Mouse (Mus musculus) CH12.LX (cell line): Measurements from ENCODE around the gene Capn13. TPM values are rescaled to one million over a fixed set of nuclear protein-coding genes. Genes with fewer than 3 reads are reported as not detected.

Source experiments
- DNase-seq: peaks from one replicate; pipeline ENCODE4 v3.0.0-alpha.2; 2013; ENCODE audit errors: extremely low read depth
- H3K27ac ChIP-seq: 2 replicates; pipeline ENCODE4 v1.5.1; 2012; ENCODE audit warnings: low read depth, mild to moderate bottlenecking, control low read depth, moderate library complexity; ENCODE audit not compliant: insufficient read depth
- H3K27me3 ChIP-seq: replicated peaks from 2 replicates; pipeline ENCODE3; 2012; ENCODE audit warnings: inconsistent platforms
- H3K36me3 ChIP-seq, 2 experiments: replicated peaks in 1 of 2; 2 replicates each; pipeline versions ENCODE3 to v1.6.1; 2012; ENCODE audit warnings: inconsistent platforms in 1 of 2, low read length in 1 of 2, mild to moderate bottlenecking in 1 of 2, mixed read lengths in 1 of 2, moderate library complexity in 1 of 2; ENCODE audit not compliant: control insufficient read depth in 1 of 2, insufficient read depth in 1 of 2
- H3K4me1 ChIP-seq, 2 experiments: 2 replicates each; pipeline ENCODE4 v1.6.1; 2012; ENCODE audit warnings: inconsistent platforms in 1 of 2, moderate library complexity in 1 of 2; ENCODE audit not compliant: insufficient read depth in 2 of 2, control insufficient read depth in 1 of 2
- H3K4me2 ChIP-seq: 2 replicates; pipeline ENCODE4 v1.6.1; 2012; ENCODE audit warnings: low read depth, mild to moderate bottlenecking, control low read depth; ENCODE audit not compliant: poor library complexity, insufficient read depth, severe bottlenecking
- H3K4me3 ChIP-seq, 3 experiments: fragments of 150-350 bp in 1 of 3; sonication (generic) in 1 of 3; replicated peaks in 1 of 3; 2 replicates each; pipeline versions ENCODE3 to v1.5.1; 2011 to 2012; ENCODE audit warnings: low read depth in 2 of 3, low read length in 2 of 3, mild to moderate bottlenecking in 2 of 3, moderate library complexity in 2 of 3, control low read depth in 1 of 3, improper control_type of control experiment in 1 of 3, inconsistent platforms in 1 of 3, mixed read lengths in 1 of 3; ENCODE audit not compliant: poor library complexity in 1 of 3
- H3K79me2 ChIP-seq: replicated peaks from 2 replicates; pipeline ENCODE4 v1.6.1; 2012; ENCODE audit warnings: mild to moderate bottlenecking, moderate library complexity; ENCODE audit not compliant: control insufficient read depth, poor library complexity, insufficient read depth, severe bottlenecking; ENCODE audit errors: extremely low read depth
- H3K9ac ChIP-seq: 2 replicates; pipeline ENCODE4 v1.6.1; 2012; ENCODE audit warnings: low read depth, mild to moderate bottlenecking, control low read depth, moderate library complexity; ENCODE audit not compliant: insufficient read depth
- H3K9me3 ChIP-seq: replicated peaks from 2 replicates; pipeline ENCODE3; 2012; ENCODE audit warnings: low read length, inconsistent platforms, mixed read lengths
- BHLHE40 ChIP-seq: IDR thresholded peaks from 2 replicates; pipeline ENCODE4 v1.6.1; 2011; ENCODE audit warnings: mild to moderate bottlenecking, low read depth, low read length, improper control_type of control experiment
- CHD2 ChIP-seq: IDR thresholded peaks from 2 replicates; pipeline ENCODE4 v1.6.1; 2011; ENCODE audit warnings: low read length, improper control_type of control experiment
- E2F4 ChIP-seq: IDR thresholded peaks from 2 replicates; pipeline ENCODE4 v1.6.1; 2011; ENCODE audit warnings: low read depth, low read length, improper control_type of control experiment; ENCODE audit not compliant: insufficient replicate concordance
- EP300 ChIP-seq: IDR thresholded peaks from 2 replicates; pipeline ENCODE4 v1.6.1; 2011; ENCODE audit warnings: low read length, improper control_type of control experiment
- ETS1 ChIP-seq: conservative IDR thresholded peaks from 2 replicates; pipeline ENCODE4 v1.6.1; 2012; ENCODE audit warnings: low read depth, mild to moderate bottlenecking, inconsistent platforms, low read length, improper control_type of control experiment, moderate library complexity
- HCFC1 ChIP-seq: IDR thresholded peaks from 2 replicates; pipeline ENCODE4 v1.6.1; 2012; ENCODE audit warnings: low read depth, mild to moderate bottlenecking, inconsistent platforms, low read length, improper control_type of control experiment
- KAT2A ChIP-seq: IDR thresholded peaks from 2 replicates; pipeline ENCODE4 v1.6.1; 2012; ENCODE audit warnings: low read length, improper control_type of control experiment, inconsistent platforms; ENCODE audit not compliant: insufficient replicate concordance
- MAX ChIP-seq: IDR thresholded peaks from 2 replicates; pipeline ENCODE4 v1.6.1; 2011; ENCODE audit warnings: low read length, improper control_type of control experiment
- MEF2A ChIP-seq: IDR thresholded peaks from 2 replicates; pipeline ENCODE4 v1.6.1; 2014; ENCODE audit warnings: low read depth, mild to moderate bottlenecking, inconsistent platforms, low read length, improper control_type of control experiment, borderline replicate concordance
- NELFE ChIP-seq: IDR thresholded peaks from 2 replicates; pipeline ENCODE4 v1.6.1; 2011; ENCODE audit warnings: low read depth, low read length, improper control_type of control experiment
- POLR2A ChIP-seq: IDR thresholded peaks from 2 replicates; pipeline ENCODE4 v1.6.1; 2011; ENCODE audit warnings: low read depth, mild to moderate bottlenecking, improper control_type of control experiment, low read length
- SIN3A ChIP-seq: IDR thresholded peaks from 2 replicates; pipeline ENCODE4 v1.6.1; 2012; ENCODE audit warnings: low read length, improper control_type of control experiment, inconsistent platforms
- TCF12 ChIP-seq: IDR thresholded peaks from 2 replicates; pipeline ENCODE4 v1.6.1; 2014; ENCODE audit warnings: low read depth, mild to moderate bottlenecking, inconsistent platforms, low read length, improper control_type of control experiment
- USF1 ChIP-seq: IDR thresholded peaks from 2 replicates; pipeline ENCODE4 v1.6.1; 2014; ENCODE audit warnings: low read depth, mild to moderate bottlenecking, inconsistent platforms, low read length, improper control_type of control experiment
- ZC3H11A ChIP-seq: IDR thresholded peaks from 2 replicates; pipeline ENCODE4 v1.6.1; 2012; ENCODE audit warnings: low read depth, mild to moderate bottlenecking, inconsistent platforms, low read length, improper control_type of control experiment
- ZKSCAN1 ChIP-seq: IDR thresholded peaks from 2 replicates; pipeline ENCODE4 v1.6.1; 2012; ENCODE audit warnings: low read depth, inconsistent platforms, low read length, improper control_type of control experiment, borderline replicate concordance
- dilution Hi-C: fragments of 300-500 bp; cut with MboI; formaldehyde crosslinking; loops from 2 replicates; pipeline ENCODE4 v1.14.3; 2020; ENCODE audit warnings: low sequenced_read_pairs; ENCODE audit not compliant: extremely low pct_unique_long_range_greater_than_20kb, extremely low pct_ligation_motif_present
- in situ Hi-C: fragments of 300-500 bp; cut with MboI; formaldehyde crosslinking; loops from 3 replicates; pipeline ENCODE4 v1.14.3; 2019; ENCODE audit warnings: low sequenced_read_pairs, low pct_ligation_motif_present, low pct_unique_long_range_greater_than_20kb, mixed read lengths
- polyA plus RNA-seq: library from polyadenylated mRNA; unstranded; fragments of >175 nt; gene quantifications from 2 replicates; pipeline ENCODE4 v1.2.1, GENCODE M21; 2012; ENCODE audit warnings: low read depth; ENCODE audit not compliant: insufficient read length
- total RNA-seq, 2 experiments: library from RNA; depleted of rRNA; stranded (reverse); fragments of 300-350 nt in 1 of 2; fragments of >200 nt in 1 of 2; gene quantifications; 2 replicates each; pipeline ENCODE4 v1.2.3; 2012 to 2014

Capn13 gene
- total and polyA plus RNA-seq, 3 experiments: not detected

- H3K9ac ChIP-seq: no peak overlapping the region
- TF ChIP-seq TCF12 (no peak), BHLHE40 (no peak), ETS1 (no peak), SIN3A (no peak), ZC3H11A (no peak), MAX (no peak), NELFE (no peak), CHD2 (no peak), POLR2A (no peak), E2F4 (no peak), MEF2A (no peak), ZKSCAN1 (no peak), KAT2A (no peak), HCFC1 (no peak)
- TF ChIP-seq, all 38 proteins: peak for 0
- no peaks in the 10 kb centered on the region for H3K9me3 ChIP-seq
- H3K27ac ChIP-seq: no peak overlapping the region
- no peaks in the 10 kb centered on the region for H3K27me3 ChIP-seq
- DNase-seq: no peak
- H3K79me2 ChIP-seq: no peaks in the 10 kb centered on the region
- no peak overlapping the region for H3K4me3 ChIP-seq
- peaks cover 0 to 15% of the 10 kb centered on the region in 2 experiments; a peak in 2 of 4 replicates for H3K4me1 ChIP-seq
- no peak overlapping the region for H3K4me2 ChIP-seq
- in situ Hi-C loops (no loop called here), dilution Hi-C loops (no loop called here)
- no peaks in the 10 kb centered on the region for H3K36me3 ChIP-seq
Observed at GRCm38 (mm10) chr17:73393361-73393760, 7.3 kb downstream of the Capn13 start.

GRCm38 (mm10) chr17:73391771-73392170 is 8.9 kb downstream of the Capn13 start:
- Histone ChIP-seq H3K36me3 (no peaks in the 10 kb centered on the region), H3K9me3 (no peaks in the 10 kb centered on the region), H3K4me2 (no peak overlapping the region), H3K27ac (no peak overlapping the region), H3K79me2 (no peaks in the 10 kb centered on the region)
- in situ Hi-C loops (no loop called here), dilution Hi-C loops (no loop called here)
- no peak for DNase-seq
- TF ChIP-seq USF1: no peak
- TF ChIP-seq HCFC1: no peak
- TF ChIP-seq EP300: no peak
- no peak for TF ChIP-seq BHLHE40
- no peak for TF ChIP-seq SIN3A
- TF ChIP-seq, all 38 proteins: peak for 0
- no peak overlapping the region for H3K4me3 ChIP-seq
- H3K9ac ChIP-seq: no peak overlapping the region
- peaks cover 0 to 17% of the 10 kb centered on the region in 2 experiments; a peak in 2 of 4 replicates for H3K4me1 ChIP-seq
- no peaks in the 10 kb centered on the region for H3K27me3 ChIP-seq
